Mouse (Mus musculus) neural tube, embryonic 14.5 days (tissue): ENCODE results near the gene Ankrd36. TPM values are rescaled to one million over a fixed set of nuclear protein-coding genes. Genes with fewer than 3 reads are reported as not detected.
"Not testable (repeated sequence)": the region's sequence is repeated elsewhere in the genome, so short reads cannot be mapped to it uniquely, and the experiment has no call there.

Experiments
- ATAC-seq: fragments of 200-750 bp; cut with Nextera tagmentation; 2 replicates; pipeline ENCODE4 v1.8.0; 2017; ENCODE audit warnings: low read depth, mild to moderate bottlenecking, moderate TSS enrichment, moderate library complexity
- H3K27ac ChIP-seq: fragments of 300-500 bp; sonication (generic); 2 replicates; pipeline ENCODE4 v1.5.1; 2014; ENCODE audit warnings: low read depth, mild to moderate bottlenecking, control low read depth, low read length, moderate library complexity, mixed read lengths
- H3K27me3 ChIP-seq: fragments of 300-500 bp; sonication (generic); 2 replicates; pipeline ENCODE4 v1.6.1; 2014; ENCODE audit warnings: low read length; ENCODE audit not compliant: control insufficient read depth, insufficient read depth
- H3K36me3 ChIP-seq: fragments of 300-500 bp; sonication (generic); 2 replicates; pipeline ENCODE4 v1.6.1; 2014; ENCODE audit warnings: low read length, mixed read lengths; ENCODE audit not compliant: control insufficient read depth, insufficient read depth
- H3K4me1 ChIP-seq: fragments of 300-500 bp; sonication (generic); 2 replicates; pipeline ENCODE4 v1.6.1; 2014; ENCODE audit warnings: low read length; ENCODE audit not compliant: control insufficient read depth, insufficient read depth
- H3K4me2 ChIP-seq: fragments of 300-500 bp; sonication (generic); 2 replicates; pipeline ENCODE4 v1.6.1; 2014; ENCODE audit warnings: mild to moderate bottlenecking, low read depth, low read length, control low read depth
- H3K4me3 ChIP-seq: fragments of 300-500 bp; sonication (generic); 2 replicates; pipeline ENCODE4 v1.5.1; 2014; ENCODE audit warnings: low read depth, low read length, control low read depth, mixed read lengths
- H3K9ac ChIP-seq: fragments of 300-500 bp; sonication (generic); replicated peaks from 2 replicates; pipeline ENCODE4 v1.6.1; 2014; ENCODE audit warnings: low read depth, mild to moderate bottlenecking, control low read depth, low read length, mixed read lengths
- H3K9me3 ChIP-seq: fragments of 300-500 bp; sonication (generic); 2 replicates; pipeline ENCODE4 v1.6.1; 2016; ENCODE audit warnings: low read length; ENCODE audit not compliant: control insufficient read depth
- WGBS: fragments of 180-500 bp; shearing (Covaris S2); extraction: QIAGEN DNeasy Blood & Tissue Kit; methylation state at CpG from one replicate; pipeline ENCODE4 v1.1.7; 2014; 5-methylcytosine and 5-hydroxymethylcytosine counted together
- polyA plus RNA-seq: library from polyadenylated mRNA; unstranded; fragments of >200 nt; fragmentation: Nextera tagmentation; extraction: Ambion mirVana; gene quantifications from 2 replicates; pipeline ENCODE4 v1.2.1, GENCODE M21; 2014

Gene Ankrd36
- polyA plus RNA-seq, 1 experiment from 2014 or later: not detected

DNA sequence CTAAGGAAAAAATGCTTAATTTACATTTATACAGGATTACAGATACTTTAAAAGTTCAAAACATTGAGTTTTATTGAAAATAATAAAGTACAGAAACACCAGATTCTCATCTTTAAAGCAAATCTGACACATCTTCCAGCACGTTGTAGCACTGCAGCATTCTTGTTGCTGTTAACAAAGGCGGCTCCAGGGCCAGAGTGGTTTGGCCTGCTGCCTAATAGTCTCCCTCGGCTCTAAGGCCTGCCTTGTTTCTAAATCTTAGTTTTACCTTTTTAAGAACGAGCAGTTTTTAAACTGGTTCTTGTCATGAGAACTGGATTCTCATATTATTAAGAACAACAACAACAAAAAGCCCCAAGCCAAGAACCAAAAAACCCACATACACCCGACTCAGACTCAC is 40.6 kb upstream of the Ankrd36 start:
- ATAC-seq: no peak
- WGBS: 74% methylated on average over 5 of the region's 5 CpGs
- H3K9ac ChIP-seq: no peak overlapping the region
- H3K9me3 ChIP-seq: no peaks in the 10 kb centered on the region
- H3K27ac ChIP-seq: no peak overlapping the region
- no peak overlapping the region for H3K4me3 ChIP-seq
- no peaks in the 10 kb centered on the region; the same call in 1 of the 2 replicates for H3K4me1 ChIP-seq
- peaks cover 67% of the 10 kb centered on the region for H3K36me3 ChIP-seq
- H3K4me2 ChIP-seq: no peak overlapping the region
- H3K27me3 ChIP-seq: no peaks in the 10 kb centered on the region

DNA sequence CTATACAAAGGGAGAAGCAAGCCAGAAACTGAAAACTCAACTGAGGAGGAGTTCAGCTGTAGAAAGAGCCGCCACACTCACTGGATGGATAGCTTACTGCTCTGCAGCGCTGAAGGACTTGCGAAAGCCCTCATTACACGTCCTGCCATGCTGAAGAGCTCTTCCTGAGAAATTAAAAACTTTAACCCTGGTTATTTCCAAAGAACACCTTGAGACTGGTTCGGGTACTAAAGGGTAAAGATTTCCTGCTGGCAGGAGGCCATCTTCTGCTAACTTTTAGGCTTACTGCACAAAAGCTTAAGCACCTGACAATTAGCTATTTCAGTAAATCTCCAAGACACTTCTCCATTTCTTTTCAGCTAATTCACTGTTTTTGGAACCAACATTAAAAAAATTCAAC is 39.3 kb upstream of the Ankrd36 start:
- H3K9ac ChIP-seq: no peak overlapping the region
- ATAC-seq: no peak

DNA sequence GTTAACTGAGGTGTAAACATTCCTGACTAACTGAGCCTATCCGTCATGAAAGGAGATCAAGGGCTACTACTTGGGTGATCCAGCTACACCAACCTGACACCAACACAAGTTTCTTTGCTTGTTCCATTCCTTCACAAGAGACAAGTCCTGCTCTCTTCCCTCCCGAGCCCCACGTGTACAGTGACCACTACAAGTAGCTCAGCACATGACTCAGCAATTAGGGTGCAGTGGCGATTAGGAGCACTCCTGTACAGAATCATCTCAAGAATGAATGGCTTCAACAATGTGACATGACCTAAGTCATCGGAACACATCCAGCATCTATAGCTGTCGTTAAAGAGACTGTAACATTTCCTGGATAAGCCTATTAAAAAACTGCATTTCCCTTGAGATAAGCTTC is 38.8 kb upstream of the Ankrd36 start:
- no peaks in the 10 kb centered on the region for H3K27me3 ChIP-seq
- H3K9ac ChIP-seq: no peak overlapping the region
- ATAC-seq: no peak
- H3K27ac ChIP-seq: no peak overlapping the region
- no peak overlapping the region for H3K4me3 ChIP-seq
- 79% methylated on average over 6 of the region's 6 CpGs for WGBS
- H3K4me2 ChIP-seq: no peak overlapping the region
- H3K9me3 ChIP-seq: no peaks in the 10 kb centered on the region
- peaks cover 60% of the 10 kb centered on the region for H3K36me3 ChIP-seq
- no peaks in the 10 kb centered on the region for H3K4me1 ChIP-seq

More for the DNA sequence above, 39.3 kb upstream of the Ankrd36 start:
- Histone ChIP-seq H3K9me3 (no peaks in the 10 kb centered on the region), H3K27ac (no peak overlapping the region), H3K4me3 (no peak overlapping the region), H3K27me3 (no peaks in the 10 kb centered on the region), H3K4me1 (no peaks in the 10 kb centered on the region), H3K4me2 (no peak overlapping the region), H3K36me3 (peaks cover 64% of the 10 kb centered on the region)
- WGBS: 83% methylated on average over 5 of the region's 5 CpGs

DNA sequence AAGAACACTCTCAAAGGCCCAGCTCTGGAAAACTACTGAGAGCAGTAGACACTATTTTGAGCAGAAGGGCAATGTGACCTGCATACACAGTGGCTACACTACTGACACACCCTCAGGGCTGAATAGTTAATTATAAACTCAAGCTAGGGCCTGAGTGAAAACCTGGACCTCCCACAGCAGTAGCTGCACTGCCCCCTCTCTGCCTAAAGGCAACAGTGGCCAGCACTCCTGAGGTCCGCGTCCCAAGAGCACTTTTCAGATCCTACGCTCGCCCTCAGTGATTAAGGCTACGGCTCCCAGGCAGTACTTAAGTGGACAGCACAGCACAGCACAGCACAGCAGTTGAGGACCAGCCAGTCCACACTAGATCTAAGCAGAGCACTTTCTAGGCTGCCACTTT is 36.4 kb upstream of the Ankrd36 start:
- Histone ChIP-seq H3K4me1 (no peaks in the 10 kb centered on the region), H3K9ac (no peak overlapping the region), H3K27me3 (no peaks in the 10 kb centered on the region), H3K4me3 (no peak overlapping the region), H3K4me2 (no peak overlapping the region), H3K27ac (no peak overlapping the region), H3K9me3 (no peaks in the 10 kb centered on the region), H3K36me3 (peaks cover 47% of the 10 kb centered on the region)
- 77% methylated on average over 5 of the region's 5 CpGs for WGBS
- no peak for ATAC-seq

DNA sequence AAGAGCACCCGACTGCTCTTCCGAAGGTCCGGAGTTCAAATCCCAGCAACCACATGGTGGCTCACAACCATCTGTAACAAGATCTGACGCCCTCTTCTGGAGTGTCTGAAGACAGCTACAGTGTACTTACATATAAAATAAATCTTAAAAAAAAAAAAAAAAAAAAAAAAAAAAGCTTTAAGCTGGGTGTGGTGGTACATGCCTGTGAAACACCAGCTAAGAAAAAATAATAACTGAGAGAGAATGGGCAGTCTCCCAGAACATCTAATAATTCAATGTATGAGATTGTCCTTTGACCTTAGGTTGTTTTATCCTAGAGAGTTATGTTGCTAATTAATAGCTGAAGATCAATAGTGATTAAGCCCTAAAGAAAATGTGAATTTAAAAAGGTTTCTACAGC is 32.0 kb upstream of the Ankrd36 start:
- H3K36me3 ChIP-seq: peaks cover 30% of the 10 kb centered on the region
- not testable (repeated sequence) for ATAC-seq, H3K9ac ChIP-seq, H3K4me1 ChIP-seq, H3K4me2 ChIP-seq, H3K4me3 ChIP-seq, H3K27me3 ChIP-seq, H3K27ac ChIP-seq, H3K9me3 ChIP-seq
- WGBS: 97% methylated on average over 4 of the region's 4 CpGs

DNA sequence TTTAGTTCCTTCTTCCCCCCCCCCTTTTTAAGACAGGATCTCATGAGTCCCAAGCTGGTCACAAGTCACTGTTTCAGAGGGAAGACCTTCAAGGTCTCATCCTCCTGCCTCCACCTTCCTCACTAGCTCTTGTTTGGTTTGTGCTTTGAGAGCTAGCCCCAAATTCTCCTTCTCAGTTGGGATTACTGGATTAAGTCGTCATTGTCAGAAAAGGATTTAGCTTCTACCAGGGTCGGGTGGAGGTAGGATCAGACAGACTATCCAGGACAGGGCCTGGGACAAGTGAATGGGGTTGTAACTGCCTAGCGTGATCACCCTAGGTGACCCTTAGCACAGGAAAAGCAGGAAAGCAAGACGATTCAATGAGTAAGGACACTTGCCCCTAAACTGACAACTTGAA is 29.2 kb upstream of the Ankrd36 start:
- Histone ChIP-seq H3K4me3 (peak overlapping the region; percentile 93), H3K27ac (no peak overlapping the region), H3K9me3 (no peaks in the 10 kb centered on the region), H3K36me3 (peaks cover 6% of the 10 kb centered on the region), H3K9ac (no peak overlapping the region), H3K4me1 (peaks cover 9% of the 10 kb centered on the region; the same call in 1 of the 2 replicates), H3K4me2 (peak overlapping the region; percentile 80), H3K27me3 (no peaks in the 10 kb centered on the region)
- no peak for ATAC-seq
- WGBS: 64% methylated on average over 4 of the region's 4 CpGs

DNA sequence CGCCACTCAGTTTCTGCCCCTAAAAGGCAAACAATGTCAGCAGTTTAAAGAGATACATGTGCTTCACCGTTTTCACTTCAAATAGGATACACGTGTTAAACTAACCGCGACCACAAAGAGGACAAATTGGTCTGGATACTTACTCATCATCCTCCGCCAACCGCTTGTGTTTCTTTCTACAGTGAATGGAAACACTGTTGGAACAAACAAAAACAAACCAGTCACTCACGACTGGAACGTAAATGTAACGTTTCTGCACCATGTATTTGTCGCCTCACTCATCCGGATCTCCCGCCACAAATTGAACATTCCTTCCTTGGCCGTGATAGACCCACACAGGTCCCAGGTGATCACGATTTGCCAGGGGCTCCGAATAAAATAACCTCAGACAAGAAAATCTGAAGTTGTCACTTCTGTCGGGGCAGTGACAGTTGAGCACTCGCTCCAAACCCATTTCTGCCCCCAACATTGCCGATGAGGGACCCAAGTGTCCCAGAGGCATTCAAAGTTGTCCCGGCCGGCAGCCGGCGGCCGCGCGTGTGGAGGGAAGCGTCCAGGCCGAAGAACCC is 28.2 kb upstream of the Ankrd36 start:
- ATAC-seq: no peak
- WGBS: 2% methylated on average over 28 of the region's 28 CpGs
- Histone ChIP-seq H3K4me2 (peak overlapping the region; percentile 80), H3K4me1 (peaks cover 9% of the 10 kb centered on the region; the same call in 1 of the 2 replicates), H3K27me3 (no peaks in the 10 kb centered on the region), H3K27ac (peak overlapping the region; percentile 65; the same call in 1 of the 2 replicates), H3K9ac (peak overlapping the region; percentile 82), H3K9me3 (no peaks in the 10 kb centered on the region), H3K36me3 (peaks cover 6% of the 10 kb centered on the region), H3K4me3 (peak overlapping the region; percentile 93)

DNA sequence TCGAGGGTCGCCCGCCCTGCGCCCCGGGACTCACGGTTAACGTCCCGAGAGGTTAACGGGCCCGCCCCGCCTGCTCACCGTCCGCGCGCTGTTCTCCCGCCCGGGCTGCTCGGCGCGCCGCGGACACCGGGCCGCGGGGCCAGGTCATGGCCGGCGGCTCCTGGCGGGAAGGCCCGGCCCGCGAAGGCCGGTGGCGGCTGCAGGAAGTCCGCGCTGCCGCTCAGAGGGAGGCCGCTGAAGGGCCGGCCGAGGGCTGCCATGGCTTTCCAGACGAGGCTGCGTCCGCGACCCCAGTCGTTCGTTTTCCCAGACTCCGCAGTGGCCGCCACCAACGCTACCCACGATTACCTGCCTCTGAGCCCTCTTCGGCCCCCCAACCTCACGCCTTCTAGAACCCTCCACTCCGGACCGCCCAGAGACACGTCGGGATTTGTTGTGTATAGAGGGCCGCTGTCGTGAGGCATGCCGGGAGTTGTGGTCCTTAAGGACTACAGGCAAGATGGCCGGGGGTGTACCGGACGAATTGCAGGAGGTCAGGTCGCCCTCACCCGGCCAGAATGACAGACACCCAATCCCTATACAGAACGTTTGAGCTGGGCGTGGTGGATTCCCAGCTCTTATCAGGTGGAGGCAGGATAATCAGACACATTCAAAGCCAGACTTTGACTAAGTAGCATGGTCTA is 27.5 kb upstream of the Ankrd36 start, which contains the start of gene Ccdc117:
Gene Ccdc117, minus strand, starts transcription at position 389 of the 683 bp plus-strand sequence.
- Histone ChIP-seq H3K27me3 (no peaks in the 10 kb centered on the region), H3K36me3 (peaks cover 6% of the 10 kb centered on the region), H3K9ac (peak within 1 kb of the TSS; percentile 82), H3K4me3 (peak within 1 kb of the TSS; percentile 93), H3K4me2 (peak within 1 kb of the TSS; percentile 80), H3K4me1 (peaks cover 9% of the 10 kb centered on the region; the same call in 1 of the 2 replicates), H3K9me3 (no peaks in the 10 kb centered on the region), H3K27ac (peak within 1 kb of the TSS; percentile 65; the same call in 1 of the 2 replicates)
- peak; percentile 99 for ATAC-seq
- under 1% methylated on average over 60 of the region's 65 CpGs for WGBS

DNA sequence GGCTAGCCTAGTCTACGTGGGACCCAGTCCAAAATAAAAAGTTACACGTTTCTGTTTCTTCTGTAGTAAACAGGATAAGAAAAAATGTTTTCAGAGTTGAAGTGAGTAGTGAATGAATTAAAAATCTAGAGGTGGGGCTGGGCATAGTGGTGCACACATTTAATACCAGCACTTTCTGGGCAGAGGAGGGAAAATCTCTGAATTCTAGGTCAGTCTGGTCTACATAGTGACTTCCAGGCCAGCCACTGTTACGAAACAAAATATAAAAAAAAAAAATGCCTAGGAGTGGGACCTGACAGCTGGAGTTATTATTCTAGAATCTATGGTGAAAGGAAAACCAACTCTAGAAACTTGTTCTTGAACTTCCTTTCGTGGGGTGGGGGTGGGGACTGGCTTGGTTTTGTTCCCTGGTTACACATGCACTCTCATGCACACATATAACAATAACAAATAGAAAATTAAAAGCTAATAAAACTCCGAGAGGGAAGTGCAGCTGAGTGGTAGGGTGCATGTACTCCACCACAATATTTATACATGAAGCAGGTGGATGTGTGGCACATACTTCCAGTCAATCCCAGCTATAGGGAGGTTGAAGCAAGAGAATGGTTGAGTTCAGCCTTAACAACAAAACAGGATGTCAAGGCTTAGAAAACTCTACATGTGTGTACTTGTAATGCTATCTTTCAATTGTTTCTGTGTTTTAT is 26.9 kb upstream of the Ankrd36 start:
- 57% methylated on average over 5 of the region's 5 CpGs for WGBS
- Histone ChIP-seq H3K4me1 (peaks cover 9% of the 10 kb centered on the region; the same call in 1 of the 2 replicates), H3K27ac (no peak overlapping the region), H3K9ac (peak overlapping the region; percentile 82; the same call in 1 of the 2 replicates), H3K36me3 (peaks cover 6% of the 10 kb centered on the region), H3K9me3 (no peaks in the 10 kb centered on the region), H3K4me3 (peak overlapping the region; percentile 93), H3K27me3 (no peaks in the 10 kb centered on the region), H3K4me2 (peak overlapping the region; percentile 80)
- no peak; the same call in 1 of the 2 replicates for ATAC-seq
